8 mouse cellular contexts compared by ENCODE assay signal in genomic region chr17:56897630-56898195, GRCm38 (mm10). TPM values are rescaled to one million over a fixed set of nuclear protein-coding genes. Genes with fewer than 3 reads are reported as not detected.
DNase-seq lines count a peak whose midpoint lies in the region; ATAC-seq and TF ChIP-seq lines count a peak whose summit lies in the region.

No protein-coding gene starts in this region.

- H3K4me1 ChIP-seq in cortical plate, adult 2 months (ENCODE audit: control insufficient read depth, insufficient read depth, low read length): peaks cover 9% of the 10 kb centered on the region

- intact Hi-C loops in gastrocnemius, postnatal 14 days (cut with DNase I; ENCODE audit: low total_unique reads): loop anchor here (5.0 kb wide), 2 partner anchors 40 to 55 kb away; partner anchors contain the start of gene Mllt1

- peak; percentile 94 for TF ChIP-seq CTCF in cortical plate, adult 2 months (IDR thresholded peaks at IDR 0.05; ENCODE audit: extremely low read depth, insufficient read depth, low read length)

- ATAC-seq in inflammation-experienced regulatory T-cells, adult 6 months: peak; percentile 74
- ATAC-seq in megakaryocyte-erythroid progenitor cell, adult 5-6 weeks (replicated peaks; ENCODE audit: low FRiP score, low TSS enrichment, poor library complexity, severe bottlenecking): peak; percentile 80

- TF ChIP-seq POLR2A in cortical plate, adult 2 months (IDR thresholded peaks at IDR 0.05; ENCODE audit: extremely low read depth, insufficient read depth, low read length): no peak

- DNase-seq in T-cell, adult 2 months (ENCODE audit: low spot score): peak; percentile 78
- peak; percentile 81 for DNase-seq in gastrocnemius, postnatal 14 days
- DNase-seq in left cerebral cortex, adult 9 months (ENCODE audit: low spot score in 2 of 2): peak; percentile 38 to 88
- peak; percentile 88 for DNase-seq in right cerebral cortex, postnatal 14 days
- DNase-seq in urinary bladder, postnatal 25 days (ENCODE audit: low spot score): peak; percentile 78

- no peak overlapping the region for H3K4me3 ChIP-seq in cortical plate, adult 2 months (ENCODE audit: insufficient read depth, low read length)

- no peak overlapping the region for H3K27ac ChIP-seq in cortical plate, adult 2 months (ENCODE audit: insufficient read depth, low read length)

RNA-seq across cellular contexts. Expression of gene 1700061G19Rik, which starts 22.4 kb away (rescaled TPM):
- polyA plus RNA-seq in cortical plate, adult 2 months (2012; rRNA removed): 0.06 and 0.09 TPM in 2 replicates
- not detected for total RNA-seq in gastrocnemius, postnatal 14 days (2021)
- under 1 TPM; 0.21 to 0.57 (median 0.28) TPM for polyA plus RNA-seq in inflammation-experienced regulatory T-cells, adult 6 months (2017; shearing (Covaris generic))
- total RNA-seq in megakaryocyte-erythroid progenitor cell, adult 5-6 weeks (2014; fragmentation: Nextera tagmentation): not detected in 2 replicates
- total RNA-seq in megakaryocyte-erythroid progenitor cell, adult 5-6 weeks (2017): not detected in 2 replicates

RNA-seq across cellular contexts. Expression of gene Acsbg2, which starts 23.5 kb away (rescaled TPM):
- 0.09 TPM in 1 of 2 replicates, not detected in the other for polyA plus RNA-seq in cortical plate, adult 2 months (2012; rRNA removed)
- not detected for total RNA-seq in gastrocnemius, postnatal 14 days (2021)
- not detected for polyA plus RNA-seq in inflammation-experienced regulatory T-cells, adult 6 months (2017; shearing (Covaris generic))
- not detected in 2 replicates for total RNA-seq in megakaryocyte-erythroid progenitor cell, adult 5-6 weeks (2014; fragmentation: Nextera tagmentation)
- total RNA-seq in megakaryocyte-erythroid progenitor cell, adult 5-6 weeks (2017): not detected in 2 replicates

RNA-seq across cellular contexts. Expression of gene Mllt1, which starts 37.5 kb away (rescaled TPM):
- polyA plus RNA-seq in cortical plate, adult 2 months (2012; rRNA removed): 73.1 and 76.0 TPM in 2 replicates
- 10 to 100 TPM; 13.9 to 17.1 TPM for total RNA-seq in gastrocnemius, postnatal 14 days (2021)
- polyA plus RNA-seq in inflammation-experienced regulatory T-cells, adult 6 months (2017; shearing (Covaris generic)): 1 to 10 TPM; 5.4 to 6.2 (median 5.6) TPM
- total RNA-seq in megakaryocyte-erythroid progenitor cell, adult 5-6 weeks (2014; fragmentation: Nextera tagmentation): 24.1 and 33.2 TPM in 2 replicates
- total RNA-seq in megakaryocyte-erythroid progenitor cell, adult 5-6 weeks (2017): 12.2 and 17.3 TPM in 2 replicates
